Mouse (Mus musculus): Measurements from ENCODE around the gene Tlk1. TPM values are rescaled to one million over a fixed set of nuclear protein-coding genes. Genes with fewer than 3 reads are reported as not detected.

Gene Tlk1
- 10 to 100 TPM; 28.9 to 33.9 TPM for total RNA-seq (2021)
- long read RNA-seq, experiment 1, full-length matches to known transcripts, result 5 of 8 reads
- long read RNA-seq, experiment 1, partial matches to known transcripts, result 1 of 8 reads
- long read RNA-seq, experiment 1, other reads (novel, unspliced or antisense), result 2 of 8 reads
- long read RNA-seq, experiment 2, full-length matches to known transcripts, result 10 of 15 reads
- long read RNA-seq, experiment 2, partial matches to known transcripts, result 1 of 15 reads
- long read RNA-seq, experiment 2, other reads (novel, unspliced or antisense), result 4 of 15 reads

GRCm38 (mm10) chr2:70825371-70826051 is at the start of gene Tlk1:
Gene Tlk1 (minus strand): TSS chr2:70825728.
- peak; percentile 61 to 63 for DNase-seq
- intact Hi-C loops (cut with DNase I), result loop anchor here (2.0 to 5.0 kb wide), 4 partner anchors 15 to 212 kb away; no protein-coding TSS in a partner anchor

- intact Hi-C loops (cut with DNase I), result no loop called here
- no peak for DNase-seq
Observed at GRCm38 (mm10) chr2:70875129-70875528, 49.6 kb upstream of the Tlk1 start.

- intact Hi-C loops (cut with DNase I), result no loop called here
- DNase-seq, result no peak
Observed at GRCm38 (mm10) chr2:70873168-70873567, 47.6 kb upstream of the Tlk1 start.

GRCm38 (mm10) chr2:70871466-70872022 is 46.0 kb upstream of the Tlk1 start:
- intact Hi-C loops (cut with DNase I), result no loop called here
- DNase-seq, result no peak

GRCm38 (mm10) chr2:70870819-70871218 is 45.3 kb upstream of the Tlk1 start:
- intact Hi-C loops (cut with DNase I), result no loop called here
- DNase-seq, result no peak

- intact Hi-C loops (cut with DNase I), result no loop called here
- DNase-seq, result no peak
Observed at GRCm38 (mm10) chr2:70869116-70869515, 43.6 kb upstream of the Tlk1 start.

- intact Hi-C loops (cut with DNase I), result no loop called here
- no peak for DNase-seq
Observed at GRCm38 (mm10) chr2:70867231-70867630, 41.7 kb upstream of the Tlk1 start.

- DNase-seq, result no peak
- intact Hi-C loops (cut with DNase I), result no loop called here
Observed at GRCm38 (mm10) chr2:70862881-70863280, 37.4 kb upstream of the Tlk1 start.

GRCm38 (mm10) chr2:70859740-70860139 is 34.2 kb upstream of the Tlk1 start:
- no peak for DNase-seq
- intact Hi-C loops (cut with DNase I), result no loop called here

- DNase-seq, result no peak
- intact Hi-C loops (cut with DNase I), result no loop called here
Observed at GRCm38 (mm10) chr2:70856971-70857370, 31.4 kb upstream of the Tlk1 start.

GRCm38 (mm10) chr2:70854231-70854888 is 28.8 kb upstream of the Tlk1 start:
- DNase-seq, result no peak
- intact Hi-C loops (cut with DNase I), result no loop called here

- no peak for DNase-seq
- intact Hi-C loops (cut with DNase I), result no loop called here
Observed at GRCm38 (mm10) chr2:70853329-70853728, 27.8 kb upstream of the Tlk1 start.

- intact Hi-C loops (cut with DNase I), result no loop called here
- DNase-seq, result no peak
Observed at GRCm38 (mm10) chr2:70852796-70853221, 27.3 kb upstream of the Tlk1 start.

- intact Hi-C loops (cut with DNase I), result no loop called here
- no peak for DNase-seq
Observed at GRCm38 (mm10) chr2:70852186-70852795, 26.8 kb upstream of the Tlk1 start.

- intact Hi-C loops (cut with DNase I), result no loop called here
- no peak for DNase-seq
Observed at GRCm38 (mm10) chr2:70845871-70846270, 20.3 kb upstream of the Tlk1 start.

- no peak for DNase-seq
- intact Hi-C loops (cut with DNase I), result no loop called here
Observed at GRCm38 (mm10) chr2:70844694-70845395, 19.3 kb upstream of the Tlk1 start.

- DNase-seq, result peak; percentile 14 to 28
- intact Hi-C loops (cut with DNase I), result no loop called here
Observed at GRCm38 (mm10) chr2:70842049-70842618, 16.6 kb upstream of the Tlk1 start.

- no peak for DNase-seq
- intact Hi-C loops (cut with DNase I), result no loop called here
Observed at GRCm38 (mm10) chr2:70838536-70839216, 13.1 kb upstream of the Tlk1 start.

GRCm38 (mm10) chr2:70836306-70836651 is 10.8 kb upstream of the Tlk1 start:
- intact Hi-C loops (cut with DNase I), result no loop called here
- no peak for DNase-seq

All from gastrocnemius, postnatal 36 days (tissue).